Mouse (Mus musculus) left cerebral cortex, adult 11 months (tissue): Measurements from ENCODE around the gene Vmn1r138.
"Not testable (repeated sequence)": the region's sequence is repeated elsewhere in the genome, so short reads cannot be mapped to it uniquely, and the experiment has no call there.

ENCODE experiments used
- DNase-seq: peaks from one replicate; pipeline ENCODE4 v3.0.0; 2022; ENCODE audit warnings: low spot score

The Vmn1r138 gene

DNA sequence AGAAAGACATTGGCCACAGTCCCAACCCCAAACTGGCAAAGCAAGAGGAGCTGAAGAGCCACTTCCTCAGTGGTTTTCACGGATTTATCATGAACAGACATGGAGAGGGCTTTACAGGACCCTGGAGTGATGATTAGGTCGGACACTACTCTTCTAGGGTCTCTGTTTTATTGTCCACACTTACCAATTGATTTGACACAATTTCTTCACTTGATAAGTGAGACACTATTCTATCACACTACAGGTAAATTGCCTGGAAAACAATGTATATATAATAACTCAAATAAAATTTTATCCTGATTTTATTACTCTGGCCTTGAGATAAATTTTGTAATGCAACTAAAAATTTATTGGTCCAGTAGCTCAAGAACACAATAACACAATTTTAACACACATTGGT lies at the start of gene Vmn1r138:
Gene Vmn1r138, minus strand, starts transcription at position 101 of the 400 bp plus-strand sequence.
- not testable (repeated sequence) for DNase-seq

DNA sequence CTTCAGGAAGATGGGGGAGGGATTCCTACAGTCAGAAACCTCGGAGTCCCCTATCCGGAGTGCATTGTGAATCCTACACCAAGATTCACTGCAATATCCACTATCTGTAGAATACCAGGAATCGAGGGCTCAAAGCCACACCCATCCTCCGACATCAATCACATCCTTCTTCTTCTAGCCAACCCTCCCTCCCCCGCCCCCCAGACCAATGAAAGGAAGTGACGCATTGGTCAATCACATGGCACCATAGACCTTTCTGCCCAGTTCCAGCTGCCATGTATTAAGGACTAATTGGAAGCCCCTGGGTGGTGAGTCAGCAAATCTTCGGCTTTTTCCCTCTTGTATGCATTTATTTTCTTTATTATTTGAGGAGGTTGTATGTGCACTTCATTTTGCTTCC lies 40.1 kb upstream of the Vmn1r138 start, which contains the start of gene Vmn1r139:
Gene Vmn1r139, plus strand, starts transcription at position 301 of the 400 bp plus-strand sequence.
- DNase-seq: not testable (repeated sequence)

GRCm38 (mm10) chr7:22056205-22056604 lies 27.5 kb upstream of the Vmn1r138 start, which contains the start of gene Gm6176:
Gene Gm6176, minus strand, starts transcription at chr7:22056305.
- DNase-seq: not testable (repeated sequence)

DNA sequence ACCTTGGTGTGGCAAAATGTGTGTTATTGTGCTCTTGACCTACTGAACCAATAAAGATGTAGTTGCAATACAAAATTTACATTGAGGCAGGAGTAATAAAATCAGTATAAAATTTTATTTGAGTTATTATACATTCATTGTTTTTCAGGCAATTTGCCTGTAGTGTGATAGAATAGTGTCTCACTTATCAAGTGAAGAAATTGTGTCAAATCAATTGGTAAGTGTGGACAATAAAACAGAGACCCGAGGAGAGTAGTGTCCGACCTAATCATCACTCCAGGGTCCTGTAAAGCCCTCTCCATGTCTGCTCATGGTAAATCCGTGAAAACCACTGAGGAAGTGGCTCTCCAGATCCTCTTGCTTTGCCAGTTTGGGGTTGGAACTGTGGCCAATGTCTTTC lies 34.4 kb downstream of the Vmn1r138 start, which contains the start of gene Vmn1r137:
Gene Vmn1r137, plus strand, starts transcription at position 301 of the 400 bp plus-strand sequence.
- not testable (repeated sequence) for DNase-seq
